Mouse (Mus musculus): ENCODE data around the gene Acvr2a.

- TF ChIP-seq CHD2 (IDR thresholded peaks at IDR 0.05; ENCODE audit: low read length) = no peak
- no peak for TF ChIP-seq ZKSCAN1 (IDR thresholded peaks at IDR 0.05; ENCODE audit: borderline replicate concordance, low read depth, low read length)
Observed at GRCm38 (mm10) chr2:48846689-48847398, 32.9 kb downstream of the Acvr2a start.

Measured in CH12.LX (cell line).